Mouse (Mus musculus): ENCODE data around the gene Lrrc26.

Gene Lrrc26

GRCm38 (mm10) chr2:25262291-25262767, 27.4 kb upstream of the Lrrc26 start, which contains the start of gene Tprn:
Gene Tprn (plus strand): TSS chr2:25262618.
- Histone ChIP-seq H3K27me3 (ENCODE audit: control insufficient read depth, insufficient read depth, low read length, poor library complexity, severe bottlenecking) (no peaks in the 10 kb centered on the region), H3K36me3 (ENCODE audit: control insufficient read depth, insufficient read depth, low read length, poor library complexity, severe bottlenecking) (no peaks in the 10 kb centered on the region)
- peak; percentile 97 for DNase-seq (ENCODE audit: low read depth, low spot score)

DNA sequence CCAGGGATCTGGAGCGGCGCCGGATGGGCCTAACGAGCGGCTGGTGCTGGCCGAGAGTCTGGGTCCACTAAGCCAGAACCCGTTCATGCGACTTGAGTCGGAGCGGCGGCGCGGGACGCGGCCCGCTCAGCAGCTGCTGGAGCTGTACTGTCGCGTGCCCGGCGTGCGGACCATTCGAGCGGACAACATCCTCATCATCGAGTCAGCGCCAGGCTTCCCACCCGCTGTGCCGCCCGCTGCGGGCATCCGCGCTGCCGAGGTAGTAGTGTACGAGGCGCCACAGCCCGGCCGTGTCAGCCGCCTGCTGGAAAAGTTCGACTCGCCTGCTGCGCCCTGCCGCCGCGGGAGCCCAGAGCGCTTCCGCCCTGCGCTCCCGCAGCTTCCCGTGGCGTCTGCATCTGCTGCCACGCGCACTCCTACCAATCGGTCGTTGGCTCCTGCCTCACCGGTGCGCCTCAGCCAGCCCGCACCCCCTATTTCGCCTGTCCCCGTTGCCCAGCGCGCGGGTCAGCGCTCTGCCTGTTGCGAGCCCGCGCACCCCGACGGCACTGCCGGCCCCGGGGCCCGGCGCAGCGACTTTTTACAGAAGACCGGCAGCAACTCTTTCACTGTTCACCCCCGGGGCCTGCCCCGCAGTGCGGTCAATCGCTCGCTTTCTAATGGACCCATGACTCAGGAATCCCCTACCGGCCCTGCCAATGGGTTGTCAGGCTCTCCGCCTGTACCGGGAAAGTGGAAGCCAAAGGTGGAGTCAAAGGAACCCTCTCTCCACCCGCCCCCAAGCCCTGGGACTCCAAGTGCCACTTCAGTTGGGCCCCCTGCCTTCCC, 26.7 kb upstream of the Lrrc26 start:
- DNase-seq (ENCODE audit: low read depth, low spot score), result peak; percentile 59
- no peaks in the 10 kb centered on the region for H3K27me3 ChIP-seq (ENCODE audit: control insufficient read depth, insufficient read depth, low read length, poor library complexity, severe bottlenecking)
- no peaks in the 10 kb centered on the region for H3K36me3 ChIP-seq (ENCODE audit: control insufficient read depth, insufficient read depth, low read length, poor library complexity, severe bottlenecking)

GRCm38 (mm10) chr2:25263623-25264285, 26.0 kb upstream of the Lrrc26 start:
- H3K36me3 ChIP-seq (ENCODE audit: control insufficient read depth, insufficient read depth, low read length, poor library complexity, severe bottlenecking), result no peaks in the 10 kb centered on the region; the same call in 1 of the 2 replicates
- no peaks in the 10 kb centered on the region for H3K27me3 ChIP-seq (ENCODE audit: control insufficient read depth, insufficient read depth, low read length, poor library complexity, severe bottlenecking)
- no peak for DNase-seq (ENCODE audit: low read depth, low spot score)

DNA sequence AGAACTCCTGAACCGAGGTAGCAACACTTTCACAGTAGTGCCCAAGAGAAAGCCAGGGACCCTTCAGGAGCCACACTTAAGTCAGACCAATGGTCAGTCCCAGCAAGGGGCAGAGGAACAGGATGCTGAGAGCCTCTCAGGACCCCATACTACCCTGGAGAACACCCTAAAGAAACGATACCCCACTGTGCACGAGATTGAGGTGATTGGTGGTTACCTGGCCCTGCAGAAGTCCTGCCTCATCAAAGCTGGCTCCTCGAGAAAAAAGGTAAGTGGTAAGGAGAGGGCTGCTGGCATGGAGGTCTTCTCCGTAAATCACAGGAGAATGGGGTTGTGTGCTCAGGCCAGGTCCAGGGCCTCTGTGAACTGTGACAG, 25.4 kb upstream of the Lrrc26 start:
- Histone ChIP-seq H3K27me3 (ENCODE audit: control insufficient read depth, insufficient read depth, low read length, poor library complexity, severe bottlenecking) (no peaks in the 10 kb centered on the region), H3K36me3 (ENCODE audit: control insufficient read depth, insufficient read depth, low read length, poor library complexity, severe bottlenecking) (no peaks in the 10 kb centered on the region; the same call in 1 of the 2 replicates)
- DNase-seq (ENCODE audit: low read depth, low spot score), result no peak

- no peaks in the 10 kb centered on the region for H3K27me3 ChIP-seq (ENCODE audit: control insufficient read depth, insufficient read depth, low read length, poor library complexity, severe bottlenecking)
- DNase-seq (ENCODE audit: low read depth, low spot score), result no peak
- H3K36me3 ChIP-seq (ENCODE audit: control insufficient read depth, insufficient read depth, low read length, poor library complexity, severe bottlenecking), result no peaks in the 10 kb centered on the region; the same call in 1 of the 2 replicates
Measured at GRCm38 (mm10) chr2:25264851-25265250, 24.9 kb upstream of the Lrrc26 start.

- DNase-seq (ENCODE audit: low read depth, low spot score), result peak; percentile 31
- H3K27me3 ChIP-seq (ENCODE audit: control insufficient read depth, insufficient read depth, low read length, poor library complexity, severe bottlenecking), result no peaks in the 10 kb centered on the region
Measured at GRCm38 (mm10) chr2:25265897-25266656, 23.6 kb upstream of the Lrrc26 start.

DNA sequence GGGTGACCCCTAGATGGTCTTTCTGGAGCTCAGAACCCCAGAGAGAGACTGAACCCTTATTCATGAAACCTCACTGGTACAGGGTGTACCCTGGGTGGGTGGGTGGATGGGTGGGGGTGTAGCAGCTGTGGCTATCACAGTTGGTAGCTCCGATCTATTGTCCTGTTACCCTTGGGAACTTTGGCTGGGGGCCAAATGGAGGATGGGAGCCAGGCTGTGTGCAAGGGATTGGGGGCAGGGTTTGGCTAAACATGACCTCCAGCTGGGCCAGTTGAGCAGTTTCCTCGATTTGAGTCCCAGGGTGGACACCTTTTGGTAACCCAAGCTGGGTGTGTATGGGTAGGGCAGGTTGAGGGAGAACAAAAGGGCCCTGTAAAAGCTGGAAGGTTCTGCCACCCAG, 23.0 kb upstream of the Lrrc26 start:
- DNase-seq (ENCODE audit: low read depth, low spot score), result no peak
- Histone ChIP-seq H3K36me3 (ENCODE audit: control insufficient read depth, insufficient read depth, low read length, poor library complexity, severe bottlenecking) (peaks cover 2% of the 10 kb centered on the region), H3K27me3 (ENCODE audit: control insufficient read depth, insufficient read depth, low read length, poor library complexity, severe bottlenecking) (no peaks in the 10 kb centered on the region)

More at GRCm38 (mm10) chr2:25265897-25266656, 23.6 kb upstream of the Lrrc26 start:
- H3K36me3 ChIP-seq (ENCODE audit: control insufficient read depth, insufficient read depth, low read length, poor library complexity, severe bottlenecking), result peaks cover 2% of the 10 kb centered on the region

DNA sequence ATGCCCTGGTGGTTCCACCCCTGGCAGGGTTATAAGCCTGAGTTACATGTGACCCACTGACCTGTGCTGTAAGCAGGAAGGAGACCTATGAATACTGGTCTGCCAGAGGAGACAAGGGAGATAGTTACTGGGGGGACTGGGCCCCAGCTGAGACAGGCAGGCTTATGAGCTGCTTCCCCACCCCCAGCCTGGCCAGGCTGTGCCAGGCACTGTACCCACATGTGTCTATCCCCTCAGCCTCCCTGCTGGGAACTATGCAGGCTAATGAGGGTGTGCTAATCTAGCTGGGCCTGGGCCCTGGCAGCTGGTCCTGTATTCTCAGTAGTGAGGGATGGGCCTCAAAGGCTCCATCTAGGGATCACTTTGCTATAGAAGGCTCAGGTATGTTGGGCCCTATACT, 22.5 kb upstream of the Lrrc26 start:
- no peak for DNase-seq (ENCODE audit: low read depth, low spot score)
- no peaks in the 10 kb centered on the region for H3K27me3 ChIP-seq (ENCODE audit: control insufficient read depth, insufficient read depth, low read length, poor library complexity, severe bottlenecking)
- H3K36me3 ChIP-seq (ENCODE audit: control insufficient read depth, insufficient read depth, low read length, poor library complexity, severe bottlenecking), result peaks cover 2% of the 10 kb centered on the region

DNA sequence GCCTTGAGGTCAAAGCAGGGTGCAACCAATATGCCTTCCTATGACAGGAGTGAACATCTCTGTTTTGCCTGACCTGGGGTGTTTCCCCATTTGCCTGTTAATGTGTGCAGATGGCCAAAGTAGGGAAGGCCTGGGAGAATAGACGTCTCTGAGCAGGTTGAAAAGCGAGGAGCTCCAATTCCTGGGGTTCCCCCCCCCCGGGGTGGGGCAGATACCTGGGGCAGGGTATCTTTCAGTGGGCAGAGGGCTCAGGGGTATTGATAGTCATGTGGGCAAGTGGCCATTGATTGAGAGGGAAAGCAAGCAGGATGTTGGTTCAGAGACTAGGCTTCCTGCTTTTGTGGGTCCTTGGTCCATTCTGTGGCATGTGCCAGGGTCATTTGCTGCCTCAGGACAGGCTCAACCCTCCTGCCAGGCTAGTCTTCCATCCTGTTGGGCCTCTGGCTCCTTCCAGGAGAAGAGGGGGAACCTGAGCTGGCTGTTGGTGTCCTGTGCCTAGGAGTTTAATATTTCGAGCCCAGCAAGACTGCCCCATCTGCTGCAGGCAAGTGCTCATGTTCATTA, 21.9 kb upstream of the Lrrc26 start:
- Histone ChIP-seq H3K27me3 (ENCODE audit: control insufficient read depth, insufficient read depth, low read length, poor library complexity, severe bottlenecking) (no peaks in the 10 kb centered on the region), H3K36me3 (ENCODE audit: control insufficient read depth, insufficient read depth, low read length, poor library complexity, severe bottlenecking) (peaks cover 2% of the 10 kb centered on the region)
- DNase-seq (ENCODE audit: low read depth, low spot score), result no peak

GRCm38 (mm10) chr2:25271827-25272511, 17.7 kb upstream of the Lrrc26 start, which contains the start of the genes Ssna1 and Anapc2:
Gene Ssna1 (minus strand): TSS chr2:25272438.
Gene Anapc2 (plus strand): TSS chr2:25272478.
- Histone ChIP-seq H3K36me3 (ENCODE audit: control insufficient read depth, insufficient read depth, low read length, poor library complexity, severe bottlenecking) (peaks cover 8% of the 10 kb centered on the region), H3K27me3 (ENCODE audit: control insufficient read depth, insufficient read depth, low read length, poor library complexity, severe bottlenecking) (no peaks in the 10 kb centered on the region)
- DNase-seq (ENCODE audit: low read depth, low spot score), result peak; percentile 98

DNA sequence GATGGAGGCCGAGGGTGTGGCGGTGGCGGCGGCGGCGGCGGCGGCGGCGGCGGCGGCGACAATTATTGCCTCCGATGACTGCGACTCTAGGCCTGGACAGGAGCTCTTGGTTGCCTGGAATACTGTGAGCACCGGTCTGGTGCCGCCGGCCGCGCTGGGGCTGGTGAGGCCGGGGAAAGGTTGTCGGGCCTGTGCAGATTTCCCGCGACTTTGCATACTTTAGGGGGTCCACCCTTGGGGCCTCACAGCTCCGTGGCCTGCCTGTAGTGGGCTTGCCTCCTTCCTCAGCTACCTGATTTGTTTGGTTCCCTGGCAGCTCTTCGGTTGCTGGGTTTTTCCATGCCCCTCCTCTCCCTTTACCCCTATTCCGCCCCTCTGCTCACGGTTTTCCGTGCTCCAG, 17.2 kb upstream of the Lrrc26 start:
- H3K36me3 ChIP-seq (ENCODE audit: control insufficient read depth, insufficient read depth, low read length, poor library complexity, severe bottlenecking), result peaks cover 8% of the 10 kb centered on the region
- no peaks in the 10 kb centered on the region for H3K27me3 ChIP-seq (ENCODE audit: control insufficient read depth, insufficient read depth, low read length, poor library complexity, severe bottlenecking)

DNA sequence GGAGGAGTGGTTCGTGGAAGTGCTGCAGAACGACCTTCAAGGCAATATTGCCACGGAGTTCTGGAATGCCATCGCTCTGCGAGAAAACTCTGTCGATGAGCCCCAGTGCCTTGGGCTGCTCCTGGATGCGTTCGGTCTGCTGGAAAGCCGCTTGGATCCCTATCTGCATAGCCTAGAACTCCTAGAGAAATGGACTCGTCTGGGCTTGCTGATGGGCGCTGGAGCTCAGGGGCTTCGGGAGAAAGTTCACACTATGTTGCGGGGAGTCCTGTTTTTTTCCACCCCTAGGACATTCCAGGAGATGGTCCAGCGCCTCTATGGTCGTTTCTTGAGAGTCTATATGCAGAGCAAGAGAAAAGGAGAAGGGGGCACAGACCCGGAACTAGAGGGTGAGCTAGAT, 16.7 kb upstream of the Lrrc26 start:
- no peak for DNase-seq (ENCODE audit: low read depth, low spot score)
- H3K36me3 ChIP-seq (ENCODE audit: control insufficient read depth, insufficient read depth, low read length, poor library complexity, severe bottlenecking), result peaks cover 8% of the 10 kb centered on the region

More for the DNA sequence above, 17.2 kb upstream of the Lrrc26 start:
- DNase-seq (ENCODE audit: low read depth, low spot score), result no peak

GRCm38 (mm10) chr2:25278928-25279882, 10.5 kb upstream of the Lrrc26 start:
- DNase-seq (ENCODE audit: low read depth, low spot score), result peak; percentile 91
- Histone ChIP-seq H3K27me3 (ENCODE audit: control insufficient read depth, insufficient read depth, low read length, poor library complexity, severe bottlenecking) (no peaks in the 10 kb centered on the region), H3K36me3 (ENCODE audit: control insufficient read depth, insufficient read depth, low read length, poor library complexity, severe bottlenecking) (peaks cover 18% of the 10 kb centered on the region)

More for the DNA sequence above, 16.7 kb upstream of the Lrrc26 start:
- no peaks in the 10 kb centered on the region for H3K27me3 ChIP-seq (ENCODE audit: control insufficient read depth, insufficient read depth, low read length, poor library complexity, severe bottlenecking)
